Mouse (Mus musculus) kidney, adult 11 months (tissue): ENCODE measurements around the gene Igfbp2.

Source experiments
- DNase-seq: peaks from one replicate; pipeline ENCODE4 v3.0.0; 2022

The Igfbp2 gene

DNA sequence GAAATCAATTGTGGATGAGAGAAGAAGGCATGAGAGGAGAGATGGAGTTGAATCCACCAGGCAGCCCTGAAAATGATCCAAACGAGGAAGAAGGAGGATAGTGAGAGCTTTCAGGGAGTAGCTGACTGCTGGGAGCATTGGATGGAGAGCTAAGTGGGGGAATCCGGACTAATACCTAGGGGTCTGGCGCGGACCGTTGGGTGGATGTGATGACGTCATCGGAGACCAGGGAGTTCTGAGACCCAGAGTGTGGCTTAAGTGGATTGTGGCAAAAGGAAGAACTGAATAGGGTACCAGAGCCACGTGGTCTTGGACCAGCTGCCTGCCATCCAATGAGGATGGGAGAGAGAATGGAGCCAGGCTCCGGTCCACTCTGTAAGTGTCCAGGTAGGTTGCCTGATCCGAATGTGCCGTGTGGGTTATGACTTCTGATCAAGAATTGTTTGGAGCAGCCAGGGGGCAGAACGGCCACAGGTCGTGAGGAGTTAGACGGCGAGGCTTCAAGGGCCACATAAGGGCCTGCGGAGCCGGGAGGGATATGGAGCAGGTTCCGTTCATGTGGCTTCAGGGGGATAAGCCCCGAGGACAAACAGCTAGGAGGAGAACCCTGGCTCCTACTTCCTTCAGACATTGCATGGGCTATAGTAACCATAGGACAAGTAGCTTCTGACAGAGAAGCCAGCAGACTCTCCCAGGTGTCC, 32.1 kb downstream of the Igfbp2 start:
- DNase-seq, result no peak

DNA sequence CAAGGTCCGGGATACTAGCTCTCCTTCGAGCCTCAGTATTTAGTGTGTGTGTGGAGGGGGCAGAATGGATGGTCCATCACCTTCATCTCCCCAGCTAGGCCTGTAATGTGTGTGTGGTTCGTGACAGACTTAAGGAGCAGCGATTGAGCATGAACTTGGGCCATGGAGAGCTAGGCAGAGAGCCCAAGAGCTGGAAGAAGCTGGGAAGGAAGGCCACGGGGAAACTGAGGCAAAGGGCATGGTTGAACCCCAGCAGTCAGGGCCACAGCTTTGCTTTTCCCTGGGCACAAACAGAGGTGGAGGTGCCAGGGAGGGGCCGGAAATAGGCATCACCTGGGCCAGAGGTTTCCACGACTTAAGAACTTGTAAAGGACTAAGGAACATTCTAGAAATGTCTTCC, 32.8 kb downstream of the Igfbp2 start:
- DNase-seq, result no peak

DNA sequence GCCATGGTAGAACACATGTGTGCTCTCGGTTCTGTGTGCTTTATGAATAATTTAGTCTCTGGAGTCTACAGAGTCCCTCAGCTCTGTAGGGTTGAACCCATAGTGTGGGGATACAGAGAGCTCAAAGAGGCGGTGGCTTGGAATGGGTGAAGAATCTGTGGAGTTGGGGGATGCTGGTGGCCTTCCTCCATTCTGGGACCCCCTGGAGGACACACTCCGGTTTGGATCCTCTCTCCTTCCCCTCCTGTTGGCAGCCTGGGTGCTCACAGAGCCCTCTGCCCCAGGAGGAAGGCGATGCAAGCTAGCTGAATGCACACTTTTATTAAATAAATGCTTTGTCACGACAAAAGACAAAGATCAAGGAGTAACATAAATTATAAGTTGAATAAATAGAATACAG, 33.3 kb downstream of the Igfbp2 start:
- no peak for DNase-seq

DNA sequence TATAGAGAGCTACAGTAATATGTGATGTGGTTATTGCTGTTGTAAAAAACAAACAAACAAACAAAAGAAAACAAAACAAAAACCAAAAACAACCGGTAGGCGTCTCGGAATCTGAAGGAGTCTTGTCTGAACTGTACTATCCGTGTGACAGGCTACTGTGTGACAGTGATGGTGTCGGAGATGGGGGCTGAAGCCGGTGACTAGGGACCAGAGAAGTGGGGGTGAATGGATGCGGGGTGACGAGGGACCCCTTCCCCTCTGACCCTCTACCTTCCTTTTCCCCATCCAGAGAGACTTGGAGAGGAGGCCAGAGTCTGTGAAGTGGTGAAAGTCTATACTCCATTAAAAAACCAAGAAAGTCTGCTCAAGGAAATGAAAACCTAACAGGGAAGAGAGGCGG, 34.0 kb downstream of the Igfbp2 start:
- no peak for DNase-seq

DNA sequence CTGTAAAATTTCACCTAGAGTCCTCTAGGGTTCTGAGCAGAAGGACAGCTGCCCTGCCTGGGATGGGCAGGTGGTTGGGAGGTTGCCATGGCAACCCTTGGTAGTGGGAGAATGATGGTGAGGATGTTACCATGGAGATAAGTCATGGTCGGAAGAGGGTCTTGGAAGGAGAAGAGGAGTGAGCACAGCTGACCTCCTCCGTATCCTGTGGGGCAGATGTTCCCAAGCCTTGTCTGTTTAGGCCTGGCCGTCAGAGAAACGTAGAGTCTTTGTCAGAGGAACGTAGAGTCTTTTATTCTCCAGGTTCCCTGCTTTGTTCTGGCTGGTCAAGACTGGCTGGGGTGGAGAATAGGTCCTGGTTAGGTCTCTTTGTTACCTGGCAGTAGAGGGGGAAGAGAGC, 34.6 kb downstream of the Igfbp2 start:
- no peak for DNase-seq

DNA sequence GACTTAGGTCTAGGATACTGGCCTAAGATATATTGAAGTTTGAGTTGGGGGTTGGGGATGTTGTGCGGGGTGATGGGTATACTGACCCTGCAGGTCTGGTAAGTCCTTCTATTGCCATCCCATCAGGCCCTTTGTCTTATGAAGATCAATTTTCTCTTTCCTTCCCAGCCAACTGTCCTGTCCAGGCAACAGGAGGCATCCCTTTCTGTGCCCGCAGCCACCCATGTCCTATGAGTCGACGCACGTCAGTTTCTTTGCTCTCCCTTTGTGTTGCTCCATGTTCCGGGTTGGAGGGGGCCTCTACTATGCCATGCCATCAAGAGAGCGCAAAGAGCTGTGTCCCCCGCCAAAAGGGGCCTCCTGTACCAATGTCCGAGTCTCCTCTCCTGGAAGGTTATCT, 35.7 kb downstream of the Igfbp2 start:
- DNase-seq, result no peak

DNA sequence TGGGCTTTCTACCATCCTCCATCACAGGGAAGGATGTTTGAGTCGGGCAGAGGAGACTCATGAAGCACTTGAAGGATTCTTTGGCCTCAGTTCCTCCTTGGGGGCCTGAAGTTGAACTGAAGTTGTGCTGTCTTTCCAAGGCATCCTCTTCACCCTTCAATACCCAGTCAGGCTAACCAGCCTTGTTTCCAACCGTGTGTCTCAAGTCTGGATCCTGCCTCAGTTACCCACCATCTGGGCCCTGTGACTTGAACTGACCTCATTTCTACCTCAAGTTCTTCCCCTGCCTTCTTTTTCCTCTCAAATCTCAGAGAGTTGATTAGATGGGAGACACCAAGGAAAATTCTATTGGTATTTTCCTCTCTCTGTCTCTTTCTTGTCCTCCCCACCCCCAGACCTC, 36.2 kb downstream of the Igfbp2 start:
- no peak for DNase-seq

DNA sequence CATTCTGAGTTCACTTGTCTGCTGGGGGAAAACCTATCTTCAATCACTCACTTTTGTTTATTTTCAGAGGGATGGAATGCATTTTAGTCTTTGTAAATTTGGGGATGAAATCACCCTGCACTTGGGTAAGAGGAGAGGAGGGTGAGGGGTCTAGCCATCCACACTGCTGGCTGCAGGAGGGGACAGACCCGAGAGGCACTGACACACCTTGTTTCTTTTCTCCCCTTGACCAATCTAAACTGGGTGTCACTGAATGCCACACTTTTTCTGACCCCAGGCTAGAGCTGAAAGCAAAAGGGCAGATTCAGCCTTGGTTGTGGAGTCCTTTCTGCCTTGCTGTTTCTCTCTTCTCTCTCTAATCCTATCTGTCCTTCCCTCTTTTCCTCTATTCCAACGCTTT, 37.4 kb downstream of the Igfbp2 start:
- DNase-seq, result no peak

DNA sequence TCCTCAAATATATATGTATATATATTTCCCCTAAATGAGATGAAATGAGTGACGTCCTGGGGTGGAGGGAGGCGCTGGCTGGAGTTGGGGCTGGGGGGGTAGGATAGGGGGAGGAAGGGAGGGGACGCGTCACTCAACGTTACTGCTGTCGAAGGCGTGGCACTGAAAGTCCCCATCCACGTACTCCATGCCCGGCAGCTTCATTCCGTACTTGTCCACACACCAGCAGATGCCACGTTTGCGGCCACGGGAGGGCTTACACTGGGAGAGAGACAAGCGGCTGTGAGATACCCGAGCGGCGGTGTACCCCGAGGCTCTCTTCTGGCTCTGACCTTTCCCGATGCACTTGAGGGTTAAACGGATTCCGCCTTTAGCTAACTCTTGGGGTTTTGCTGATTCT, 37.9 kb downstream of the Igfbp2 start:
- no peak for DNase-seq

DNA sequence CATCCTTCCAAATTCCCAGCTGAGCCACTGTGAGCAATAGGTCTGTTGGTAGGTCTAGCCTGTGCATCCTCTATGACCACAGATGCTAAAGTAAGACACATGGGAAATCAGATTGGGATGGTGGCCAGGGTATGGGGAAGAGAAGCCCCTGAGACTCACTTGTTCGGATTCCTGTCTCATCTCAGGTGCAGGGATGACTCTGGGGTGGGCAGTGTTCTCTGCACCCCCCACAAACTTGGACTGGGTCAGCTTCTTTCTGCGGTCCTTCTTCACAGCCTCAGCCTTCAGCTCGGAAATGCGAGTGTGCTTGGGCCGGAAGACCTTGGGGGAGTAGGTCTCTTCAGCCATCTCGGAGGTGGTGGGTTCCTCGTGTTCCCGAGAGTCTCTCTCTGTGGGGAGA, 39.4 kb downstream of the Igfbp2 start:
- DNase-seq, result no peak

DNA sequence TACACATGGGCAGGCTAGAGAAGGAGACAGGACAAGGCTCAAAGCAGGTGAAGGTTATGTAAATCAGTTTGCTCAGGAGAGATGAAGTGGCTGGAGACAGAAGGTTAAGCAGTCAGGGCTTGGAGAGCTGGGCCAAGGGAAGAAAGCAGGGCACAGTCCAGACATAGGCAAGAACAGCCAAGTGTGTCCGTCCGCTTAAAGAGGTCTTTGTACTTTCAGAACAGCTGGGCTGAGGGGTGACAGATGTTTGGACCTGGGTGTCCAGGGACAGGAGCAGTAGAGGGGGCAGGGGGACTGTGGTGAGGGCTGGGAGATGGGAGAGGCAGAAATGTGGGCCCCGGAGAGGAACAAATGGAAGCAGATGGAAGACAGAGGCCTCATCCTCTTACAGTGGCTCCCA, 40.0 kb downstream of the Igfbp2 start:
- peak; percentile 61 for DNase-seq

DNA sequence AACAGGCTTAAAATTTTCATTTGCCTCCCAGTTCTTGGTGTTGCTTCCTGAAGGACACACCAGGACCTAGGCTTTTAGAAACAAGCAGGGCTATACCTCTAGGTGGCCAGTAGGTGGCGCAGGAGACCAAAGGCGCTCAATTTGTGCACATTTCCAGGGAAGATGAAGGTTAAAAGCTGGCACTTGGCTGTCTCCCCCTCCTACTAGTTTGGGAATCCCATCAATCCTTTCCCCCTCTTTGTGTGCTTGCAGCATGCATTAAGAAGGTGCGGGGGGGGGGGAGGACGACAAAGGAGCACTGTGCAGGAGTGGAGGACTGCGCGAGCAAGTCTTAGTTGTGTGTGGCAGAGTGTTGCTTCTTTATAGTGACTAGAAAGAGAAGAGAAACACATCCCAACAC, 41.6 kb downstream of the Igfbp2 start:
- DNase-seq, result no peak

DNA sequence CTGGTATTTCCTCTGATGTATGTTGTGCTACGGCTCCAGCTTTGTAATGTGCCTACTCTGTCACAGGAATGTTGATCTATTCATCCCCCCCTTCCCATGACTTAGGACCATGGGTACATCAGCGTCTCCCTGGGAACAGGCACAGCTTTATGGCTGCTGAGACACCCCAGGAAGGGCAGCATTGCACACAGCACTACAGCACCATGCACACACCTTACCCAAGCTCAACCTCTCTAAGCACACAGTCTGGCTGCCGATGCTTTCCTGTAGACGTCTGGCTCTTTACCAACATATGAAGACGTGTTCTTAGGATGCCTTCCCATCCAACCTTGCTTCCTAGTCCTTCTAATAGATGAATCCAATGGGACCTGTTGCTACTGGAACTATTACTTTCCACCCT, 42.1 kb downstream of the Igfbp2 start:
- no peak for DNase-seq

DNA sequence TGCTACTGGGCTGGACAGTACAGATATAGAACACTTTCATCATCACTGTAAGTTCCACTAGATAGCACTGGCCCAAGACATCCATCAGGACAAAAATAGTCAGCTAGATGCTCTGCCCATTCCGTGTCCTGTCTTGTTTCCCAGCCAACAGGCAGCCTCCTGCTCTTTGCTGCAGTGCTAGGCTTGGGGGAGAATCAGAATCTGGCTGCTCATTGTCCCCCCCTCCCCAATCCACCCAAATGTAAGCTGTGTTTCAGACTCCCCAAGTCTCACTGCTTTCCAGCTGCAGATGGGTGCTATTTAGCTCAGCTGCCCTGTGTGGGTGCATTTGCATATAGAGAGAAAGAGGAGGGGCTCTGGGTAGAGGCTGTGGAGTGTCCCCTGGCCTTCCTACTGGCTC, 43.0 kb downstream of the Igfbp2 start:
- no peak for DNase-seq

DNA sequence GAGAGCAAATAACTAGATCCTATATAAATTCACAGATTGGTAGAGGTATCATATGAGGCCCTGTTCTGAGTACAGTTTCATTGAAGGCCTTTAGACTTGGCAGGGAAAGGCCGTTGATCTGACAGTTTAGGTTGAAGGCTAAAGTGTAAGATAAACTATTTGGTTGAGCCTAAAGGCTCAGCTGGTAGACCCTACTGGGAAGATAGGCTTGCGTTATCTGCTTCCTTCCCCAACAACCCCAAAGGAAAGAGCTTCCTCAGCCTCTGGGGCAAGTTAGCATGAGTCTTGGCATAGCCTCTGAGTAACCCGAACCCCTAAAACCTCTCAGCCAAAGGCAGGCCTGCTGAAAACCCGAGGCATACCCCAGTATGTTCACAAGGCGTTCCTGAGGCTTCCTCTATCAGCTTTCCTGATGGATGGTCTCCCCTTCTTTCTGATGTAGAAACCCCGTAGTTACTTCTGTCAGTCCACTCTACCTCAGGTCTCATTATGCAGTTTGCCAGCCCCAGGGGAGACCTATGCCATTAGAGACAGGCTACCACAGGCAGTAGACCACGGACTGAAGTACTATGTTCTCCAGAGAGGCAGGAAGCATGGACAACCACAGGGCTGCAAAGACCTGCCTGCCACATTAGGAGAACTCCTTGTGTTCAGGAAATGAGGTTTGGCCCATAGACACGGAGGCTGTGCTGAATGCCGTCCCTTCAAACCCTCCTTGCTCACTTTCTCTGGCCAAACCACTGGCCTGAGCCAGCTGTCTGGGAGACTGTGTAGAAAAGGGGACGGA, 44.3 kb downstream of the Igfbp2 start:
- DNase-seq, result no peak

DNA sequence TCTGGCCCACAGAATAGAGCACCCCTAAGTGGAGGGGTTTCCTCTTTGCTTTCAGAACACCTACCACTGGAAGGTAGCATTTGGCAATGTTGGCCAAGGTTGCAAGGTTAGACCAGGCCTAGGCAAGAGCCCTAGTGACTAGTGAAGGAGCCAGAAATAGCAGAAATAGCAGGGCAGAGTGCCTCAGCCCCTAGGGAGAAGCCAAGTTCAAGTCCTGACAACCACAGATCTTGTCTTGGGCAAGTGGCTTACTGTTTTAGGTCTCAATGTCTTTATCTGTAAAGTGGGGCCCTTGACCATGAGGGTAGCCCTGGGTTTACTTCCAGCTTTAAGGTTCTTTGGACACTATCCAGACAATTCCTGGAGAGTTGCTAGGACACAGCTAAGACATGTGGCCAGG, 45.0 kb downstream of the Igfbp2 start:
- DNase-seq, result no peak

DNA sequence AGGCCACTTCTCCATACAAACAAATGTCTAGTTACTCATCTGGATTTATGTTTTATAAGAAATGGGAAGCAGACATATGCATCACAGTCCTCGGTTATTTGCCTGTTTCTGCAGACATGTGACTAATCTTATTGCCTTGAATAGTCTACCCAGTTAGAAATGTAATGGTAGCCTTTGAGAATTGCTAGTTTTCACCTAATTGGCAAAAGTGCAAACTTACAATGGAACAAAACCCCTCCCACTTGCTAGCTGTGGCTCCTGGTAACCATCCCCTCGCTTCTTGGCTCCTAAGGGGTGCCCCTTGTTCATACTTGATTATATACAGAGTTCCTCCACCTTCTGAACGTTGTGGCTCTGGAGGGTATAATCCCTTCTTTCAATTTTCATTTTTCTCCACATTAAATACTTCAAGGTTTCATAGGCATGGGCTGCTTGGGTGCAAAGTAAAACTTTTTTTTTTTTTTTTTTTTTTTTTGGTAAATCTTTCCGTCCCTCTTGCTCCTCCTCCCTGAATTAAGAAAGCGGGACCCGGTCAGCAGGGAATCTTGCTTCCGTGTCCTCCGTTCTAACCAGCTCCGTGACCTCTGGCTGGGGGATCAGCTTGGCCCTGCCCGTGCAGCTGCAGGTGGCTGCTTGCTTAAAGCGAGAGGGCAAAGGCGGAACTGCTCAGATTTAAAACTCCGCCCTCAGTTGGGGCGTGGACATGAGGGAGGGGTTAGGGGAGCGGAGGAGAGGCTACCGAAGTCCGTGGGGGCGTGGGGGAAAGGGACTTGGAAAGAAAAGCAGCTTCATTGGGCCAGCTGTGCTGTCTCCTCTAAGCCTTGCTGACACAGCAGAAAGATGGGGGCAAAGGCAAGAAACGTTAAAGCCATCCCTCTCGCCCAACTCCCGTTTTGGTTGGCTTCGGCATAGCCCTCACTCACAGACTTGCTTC, 45.6 kb downstream of the Igfbp2 start:
- peak; percentile 94 for DNase-seq

DNA sequence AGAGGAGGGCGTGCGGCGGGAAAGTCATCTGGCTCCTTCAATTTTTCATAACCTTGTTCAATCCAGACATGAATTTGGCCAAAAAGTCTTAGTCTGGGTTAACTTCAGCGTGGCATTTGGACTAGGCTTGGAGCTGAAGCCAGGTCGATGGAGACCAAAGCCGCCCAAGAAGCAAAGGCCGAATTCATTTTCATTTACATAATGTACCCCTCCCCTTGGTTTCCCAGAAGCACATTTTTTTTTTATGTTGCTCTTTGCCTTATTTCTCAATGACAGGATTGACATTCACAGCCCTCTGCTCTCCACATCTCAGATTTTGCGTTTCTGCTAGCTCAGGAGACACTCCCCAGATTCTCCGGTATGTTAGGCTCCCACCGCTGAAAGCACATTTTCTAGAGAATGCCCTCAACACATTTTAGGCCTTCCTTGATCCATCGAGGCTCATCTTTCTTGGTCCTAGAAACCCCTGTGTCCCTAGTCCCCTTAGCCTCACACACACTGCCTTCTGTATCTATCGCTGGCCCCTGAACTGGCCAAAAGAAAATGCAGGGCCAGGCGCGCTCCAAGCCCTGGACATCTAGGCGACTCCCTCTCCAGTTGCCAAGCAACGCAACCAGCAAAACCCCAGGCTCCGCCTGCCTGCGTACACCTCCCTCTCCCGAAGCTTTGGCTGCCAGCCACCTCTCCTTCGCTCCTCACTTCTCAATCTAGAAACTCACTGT, 46.5 kb downstream of the Igfbp2 start:
- DNase-seq, result peak; percentile 92

DNA sequence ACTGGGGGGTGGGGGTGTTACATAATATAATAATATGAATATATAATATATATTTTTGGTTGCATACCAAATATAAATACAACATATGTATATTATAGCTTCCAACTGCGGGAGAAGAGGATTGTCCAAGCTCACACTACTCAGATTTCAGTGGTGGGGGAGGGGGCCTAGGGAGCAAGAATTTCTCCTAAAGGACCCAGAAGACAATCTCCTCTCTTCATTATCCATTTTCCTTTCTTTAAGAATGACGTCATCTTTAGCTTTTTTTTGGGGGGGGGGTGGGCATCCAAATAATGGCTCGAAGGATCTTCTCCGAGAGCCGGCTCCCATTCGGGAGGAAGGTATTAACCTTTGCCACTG, 47.0 kb downstream of the Igfbp2 start:
- no peak for DNase-seq

DNA sequence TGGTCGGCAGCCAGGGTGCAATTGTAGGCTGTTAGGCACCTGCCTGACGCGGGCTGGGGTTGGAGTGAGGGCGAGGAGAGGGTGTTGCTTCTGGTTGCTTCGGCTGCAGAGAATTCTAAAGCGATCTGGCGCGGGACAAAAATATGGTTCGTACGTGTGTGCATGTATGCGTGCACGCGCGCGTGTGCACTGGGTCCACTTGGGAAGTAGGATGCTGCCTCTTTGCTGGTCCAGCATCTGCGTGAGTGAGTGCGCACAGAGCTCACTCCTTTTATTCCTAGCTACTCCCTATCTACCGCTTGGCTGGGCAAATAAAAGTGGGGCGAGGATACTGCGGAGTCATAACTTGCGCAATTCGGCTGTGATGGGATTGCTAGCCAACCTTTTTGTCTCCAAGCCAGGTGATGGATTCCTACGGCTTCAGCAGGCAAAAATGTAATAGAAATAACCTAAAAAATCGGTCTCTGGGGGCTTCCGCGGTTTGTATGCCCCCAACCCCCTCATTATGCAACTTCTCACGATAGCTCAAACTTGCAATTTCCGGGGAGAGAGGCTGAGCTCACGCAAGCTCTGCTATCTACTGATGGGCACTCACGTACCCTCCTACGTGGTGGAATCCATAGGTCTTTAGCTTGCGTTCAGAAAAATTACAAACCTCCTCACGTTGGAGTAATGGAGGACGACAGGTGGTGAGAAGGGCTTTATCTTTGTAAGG, 47.6 kb downstream of the Igfbp2 start:
- DNase-seq, result no peak

DNA sequence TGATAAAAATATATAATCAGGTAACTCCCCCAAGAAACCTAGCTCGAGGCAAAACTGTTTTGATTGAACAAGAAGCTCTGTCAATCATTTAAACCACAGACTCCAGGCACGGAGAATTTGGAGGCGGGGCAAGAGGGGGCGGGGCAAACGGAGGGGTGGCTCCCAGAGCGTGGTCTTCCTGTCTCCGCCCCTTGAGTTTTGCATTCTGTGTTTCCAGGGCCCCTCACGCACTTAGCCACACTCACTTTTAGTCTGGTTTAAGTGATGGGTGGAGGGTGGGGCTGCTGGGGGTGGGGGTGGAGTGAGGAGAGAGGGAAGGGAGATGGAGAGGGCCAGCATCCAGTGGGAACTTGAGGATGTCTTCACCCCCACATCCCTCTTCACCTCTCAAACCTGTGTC, 48.2 kb downstream of the Igfbp2 start:
- DNase-seq, result peak; percentile 77

DNA sequence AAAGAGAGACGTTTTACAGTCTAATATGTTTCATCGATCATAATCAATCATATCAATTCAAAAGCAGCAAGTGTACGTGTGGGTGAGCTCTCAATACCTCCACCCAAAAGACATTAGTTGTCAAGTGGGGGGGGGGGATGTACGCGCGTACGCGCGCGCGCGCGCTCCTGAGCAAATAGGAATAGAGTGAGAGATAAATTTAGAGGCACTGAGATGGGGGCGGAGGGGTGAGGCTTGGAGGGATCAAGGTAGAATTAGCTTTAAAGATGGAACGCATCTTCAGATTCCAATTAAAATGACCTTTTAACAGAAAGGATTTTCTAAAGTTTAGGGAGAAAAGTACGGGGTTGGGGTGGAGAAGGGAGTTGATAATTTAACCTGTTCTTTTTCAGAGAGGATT, 48.8 kb downstream of the Igfbp2 start:
- no peak for DNase-seq
